Mouse (Mus musculus): Measurements from ENCODE around the gene Slit3. TPM values are rescaled to one million over a fixed set of nuclear protein-coding genes. Genes with fewer than 3 reads are reported as not detected.

Slit3 gene
- total RNA-seq, 2 experiments from 2014 or later, result 41.4 to 47.4 TPM

GRCm38 (mm10) chr11:35318433-35319020, 197.5 kb downstream of the Slit3 start:
- intact Hi-C loops (cut with DNase I), result no loop called here
- DNase-seq (ENCODE audit: extremely low spot score in 1 of 2, low spot score in 2 of 2), result no peak

DNA sequence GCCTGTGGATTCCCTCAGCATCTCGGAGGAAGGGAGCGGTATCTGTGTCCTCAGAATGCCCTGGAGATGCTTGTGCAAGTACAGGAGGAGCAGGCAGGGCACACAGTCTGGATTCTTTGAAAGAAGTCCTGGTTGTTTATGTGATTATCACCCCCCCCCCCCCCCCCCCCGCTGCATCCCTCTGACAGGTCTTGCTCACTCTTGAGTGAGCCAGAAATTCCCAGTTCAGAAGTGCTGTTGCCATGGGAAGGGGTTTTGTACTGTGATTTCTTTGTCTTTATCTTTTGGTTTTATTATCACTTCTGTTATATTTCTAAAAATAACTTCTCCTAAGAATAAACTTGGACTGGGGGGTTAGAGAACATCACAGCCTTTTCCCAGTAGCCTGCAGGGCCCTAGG, 199.5 kb downstream of the Slit3 start:
- intact Hi-C loops (cut with DNase I), result no loop called here

DNA sequence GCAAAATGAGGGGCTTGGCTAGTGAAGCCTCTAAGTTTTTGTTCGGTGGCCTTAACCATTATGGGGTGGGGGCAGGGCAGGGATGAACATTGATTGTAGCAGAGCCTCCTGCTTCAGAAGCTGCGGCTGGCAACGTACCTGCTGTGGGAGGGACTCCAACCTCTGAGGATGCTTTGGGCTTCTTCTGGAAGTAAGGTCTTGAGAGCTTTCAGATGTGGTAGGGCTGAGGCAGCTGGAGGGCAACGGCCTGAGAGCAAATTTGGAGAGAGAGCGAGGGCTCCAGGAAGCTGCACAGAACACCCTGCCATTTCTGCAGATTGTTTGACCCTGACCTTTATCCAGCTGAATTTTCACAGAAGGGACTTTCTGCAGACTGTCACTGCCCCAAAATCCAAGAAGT, 203.4 kb downstream of the Slit3 start:
- intact Hi-C loops (cut with DNase I), result no loop called here
- no peak for DNase-seq (ENCODE audit: extremely low spot score in 1 of 2, low spot score in 2 of 2)

More for the DNA sequence above, 199.5 kb downstream of the Slit3 start:
- no peak for DNase-seq (ENCODE audit: extremely low spot score in 1 of 2, low spot score in 2 of 2)

DNA sequence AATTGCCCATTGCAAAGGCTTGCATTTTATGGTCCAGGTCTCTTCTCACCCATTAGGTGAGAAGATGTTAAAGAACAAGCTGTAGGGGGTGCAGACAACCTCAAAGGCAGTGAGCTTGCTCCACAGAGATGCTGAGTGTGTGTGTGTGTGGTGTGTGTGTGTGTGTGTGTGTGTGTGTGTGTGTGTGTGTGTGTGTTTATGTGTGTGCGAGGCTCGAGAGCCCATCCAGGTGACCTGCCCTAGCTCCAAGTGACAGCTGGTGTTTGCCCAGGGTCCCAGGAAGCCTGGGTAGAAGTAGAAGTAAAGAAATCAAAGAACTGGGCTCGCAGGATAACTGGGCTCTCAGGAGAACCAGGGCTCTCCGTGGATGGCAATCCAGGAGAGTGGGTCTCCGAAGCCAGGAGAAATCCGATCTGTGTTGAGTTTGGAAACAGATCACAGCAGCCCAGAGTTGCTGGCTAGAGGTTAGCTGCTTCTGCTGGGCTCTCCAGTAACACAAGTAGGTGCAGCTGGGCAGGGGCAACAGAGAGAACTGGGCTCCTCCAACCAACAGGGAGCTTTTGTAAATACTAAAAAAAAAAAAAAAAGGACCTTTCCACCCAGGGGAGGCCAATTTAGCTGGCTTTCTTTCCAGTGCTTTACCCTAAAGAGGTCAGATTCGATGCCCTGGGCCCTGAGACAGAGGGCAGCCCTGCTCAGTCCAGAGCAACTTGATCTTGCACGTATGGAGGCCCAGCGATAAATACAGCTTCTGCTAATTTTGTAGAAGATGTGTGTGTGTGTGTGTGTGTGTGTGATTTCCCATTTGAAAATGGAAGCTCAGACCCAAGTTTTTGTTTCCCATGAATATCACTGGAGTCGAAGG, 204.3 kb downstream of the Slit3 start:
- intact Hi-C loops (cut with DNase I), result no loop called here
- no peak for DNase-seq (ENCODE audit: extremely low spot score in 1 of 2, low spot score in 2 of 2)

DNA sequence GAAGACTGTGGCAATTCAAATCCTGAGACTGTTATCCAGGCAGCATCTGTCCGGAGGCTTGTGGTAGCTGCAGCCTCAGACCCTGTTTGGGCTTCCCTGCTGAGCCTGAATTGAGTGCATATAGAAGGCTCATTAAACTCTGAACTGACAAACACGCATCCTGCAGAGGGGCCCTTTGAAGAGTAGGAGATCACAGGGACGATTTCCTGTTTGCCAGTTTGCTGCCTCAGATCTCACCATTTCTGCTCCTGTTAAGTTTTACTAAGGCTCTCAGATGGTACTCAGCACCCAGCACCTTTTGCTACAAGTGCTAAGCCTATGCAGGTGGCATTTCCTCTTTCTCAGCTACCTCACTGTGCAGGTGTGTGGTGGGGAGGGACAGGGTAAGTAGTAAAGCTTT, 205.3 kb downstream of the Slit3 start:
- DNase-seq (ENCODE audit: extremely low spot score in 1 of 2, low spot score in 2 of 2), result no peak
- intact Hi-C loops (cut with DNase I), result no loop called here

DNA sequence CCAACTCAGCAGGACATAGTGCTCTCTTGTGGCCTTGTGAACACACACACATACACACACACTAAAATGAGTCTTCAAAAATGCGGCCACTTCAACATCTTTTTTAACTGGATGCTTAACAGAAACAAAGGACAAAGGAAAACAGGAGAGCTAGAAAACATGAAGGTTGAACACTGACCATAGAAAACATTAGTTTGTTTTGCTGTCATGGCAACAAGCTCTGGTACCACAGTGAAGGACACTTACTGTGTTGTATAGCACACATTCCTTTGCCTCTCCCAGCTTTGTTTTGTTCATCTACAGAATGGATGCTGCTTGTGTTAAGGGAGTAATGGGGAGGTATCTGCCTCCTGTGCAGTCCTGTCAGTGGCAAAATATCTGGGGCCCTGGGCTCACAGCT, 206.9 kb downstream of the Slit3 start:
- intact Hi-C loops (cut with DNase I), result no loop called here
- DNase-seq (ENCODE audit: extremely low spot score in 1 of 2, low spot score in 2 of 2), result no peak

GRCm38 (mm10) chr11:35331476-35331875, 210.5 kb downstream of the Slit3 start:
- intact Hi-C loops (cut with DNase I), result no loop called here
- no peak for DNase-seq (ENCODE audit: extremely low spot score in 1 of 2, low spot score in 2 of 2)

- DNase-seq (ENCODE audit: extremely low spot score in 1 of 2, low spot score in 2 of 2), result no peak
- intact Hi-C loops (cut with DNase I), result no loop called here
Observed at GRCm38 (mm10) chr11:35336558-35336957, 215.5 kb downstream of the Slit3 start.

- intact Hi-C loops (cut with DNase I), result no loop called here
- peak in 1 of 2 experiments; percentile 45 for DNase-seq (ENCODE audit: extremely low spot score in 1 of 2, low spot score in 2 of 2)
Observed at GRCm38 (mm10) chr11:35337493-35337892, 216.5 kb downstream of the Slit3 start.

DNA sequence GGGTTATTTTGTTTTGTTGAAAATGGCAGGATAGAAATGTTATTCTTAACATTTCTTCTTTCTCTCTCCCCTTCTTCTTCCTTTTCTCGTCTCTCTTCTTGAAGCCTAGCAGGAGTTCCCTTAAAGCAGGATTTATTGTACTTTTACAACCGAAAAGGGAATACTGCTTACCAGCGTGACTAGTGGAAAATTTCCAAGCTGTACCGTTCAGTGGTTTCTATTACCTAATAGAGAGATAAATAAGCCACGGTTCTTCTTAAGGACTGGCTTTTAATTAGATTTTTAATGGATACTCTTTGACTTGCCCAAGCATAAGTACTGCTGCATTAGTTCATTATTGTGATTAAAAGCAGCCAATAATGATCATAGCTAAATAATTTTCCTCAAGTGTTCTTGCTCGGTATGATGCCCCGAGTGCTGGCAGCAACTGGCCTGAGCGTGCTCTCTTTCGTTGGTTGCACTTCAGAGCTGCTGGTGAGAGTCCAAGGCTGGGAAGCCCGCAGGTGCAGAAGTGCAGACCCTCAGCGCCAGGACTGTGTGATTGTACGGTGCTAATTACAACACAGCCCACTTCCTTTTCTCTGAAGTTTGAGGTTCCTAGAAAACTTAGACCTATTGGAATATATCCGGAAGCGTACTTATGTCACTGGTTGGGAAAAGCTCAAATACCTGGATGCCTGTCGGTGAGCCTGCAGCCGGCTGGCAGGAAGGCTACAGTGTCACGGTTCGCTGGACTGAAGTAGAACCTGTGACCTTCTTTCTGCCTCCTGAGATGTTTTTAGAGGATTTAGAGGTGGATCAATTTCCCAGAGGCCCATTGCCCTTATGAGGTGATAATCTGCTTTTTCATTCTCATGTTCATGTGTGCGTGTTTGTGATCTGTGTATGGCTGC, 217.1 kb downstream of the Slit3 start:
- intact Hi-C loops (cut with DNase I), result no loop called here
- no peak for DNase-seq (ENCODE audit: extremely low spot score in 1 of 2, low spot score in 2 of 2)

DNA sequence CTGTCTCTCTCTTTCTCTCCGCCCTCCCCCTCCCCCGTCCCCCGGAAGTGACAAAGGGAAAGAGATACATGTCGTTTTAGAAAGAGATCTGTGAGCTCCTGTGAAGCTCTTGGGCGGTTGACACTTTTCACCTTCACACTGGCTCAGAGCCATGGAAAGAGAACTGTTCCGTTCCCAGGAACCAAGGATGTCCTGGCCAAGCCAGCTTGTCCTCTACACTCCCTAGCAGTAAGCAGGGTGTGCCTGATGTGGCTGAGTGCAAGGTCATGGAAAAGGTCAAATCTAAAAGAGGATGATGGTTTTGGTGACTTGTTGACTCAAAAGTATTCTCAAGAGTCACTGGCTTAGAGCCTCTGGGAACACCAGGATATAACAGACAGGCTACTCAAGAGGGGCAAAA, 219.7 kb downstream of the Slit3 start:
- intact Hi-C loops (cut with DNase I), result no loop called here
- DNase-seq (ENCODE audit: extremely low spot score in 1 of 2, low spot score in 2 of 2), result no peak

GRCm38 (mm10) chr11:35342486-35342885, 221.5 kb downstream of the Slit3 start:
- DNase-seq (ENCODE audit: extremely low spot score in 1 of 2, low spot score in 2 of 2), result peak in 1 of 2 experiments; percentile 20
- intact Hi-C loops (cut with DNase I), result no loop called here

- intact Hi-C loops (cut with DNase I), result no loop called here
- no peak for DNase-seq (ENCODE audit: extremely low spot score in 1 of 2, low spot score in 2 of 2)
Observed at GRCm38 (mm10) chr11:35345696-35346480, 224.9 kb downstream of the Slit3 start.

- no peak for DNase-seq (ENCODE audit: extremely low spot score in 1 of 2, low spot score in 2 of 2)
- intact Hi-C loops (cut with DNase I), result no loop called here
Observed at GRCm38 (mm10) chr11:35348099-35348498, 227.1 kb downstream of the Slit3 start.

- no peak for DNase-seq (ENCODE audit: extremely low spot score in 1 of 2, low spot score in 2 of 2)
Observed at GRCm38 (mm10) chr11:35350968-35351367, 229.9 kb downstream of the Slit3 start.

GRCm38 (mm10) chr11:35351376-35351775, 230.4 kb downstream of the Slit3 start:
- no peak for DNase-seq (ENCODE audit: extremely low spot score in 1 of 2, low spot score in 2 of 2)
- intact Hi-C loops (cut with DNase I), result no loop called here

More at GRCm38 (mm10) chr11:35350968-35351367, 229.9 kb downstream of the Slit3 start:
- intact Hi-C loops (cut with DNase I), result no loop called here

DNA sequence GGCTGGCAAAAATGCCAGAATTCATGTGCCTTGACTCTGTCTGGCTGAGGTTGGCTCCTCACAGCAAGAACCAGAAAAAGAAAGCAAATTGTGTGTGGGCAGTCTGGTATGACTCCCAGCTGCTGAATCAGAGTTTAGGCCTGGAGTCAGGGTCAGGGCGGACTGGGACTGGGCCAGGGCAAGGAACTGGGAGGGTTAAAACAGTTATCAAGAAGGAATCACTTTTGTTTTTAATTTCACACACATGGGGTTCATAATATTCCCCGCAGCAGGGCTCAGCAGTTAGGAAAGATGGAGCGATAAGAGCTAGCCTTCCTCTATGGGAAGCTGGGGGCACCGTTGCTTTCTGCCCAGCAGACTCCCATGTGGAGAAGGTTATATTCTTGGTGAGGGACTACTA, 234.8 kb downstream of the Slit3 start:
- intact Hi-C loops (cut with DNase I), result no loop called here
- no peak for DNase-seq (ENCODE audit: extremely low spot score in 1 of 2, low spot score in 2 of 2)

DNA sequence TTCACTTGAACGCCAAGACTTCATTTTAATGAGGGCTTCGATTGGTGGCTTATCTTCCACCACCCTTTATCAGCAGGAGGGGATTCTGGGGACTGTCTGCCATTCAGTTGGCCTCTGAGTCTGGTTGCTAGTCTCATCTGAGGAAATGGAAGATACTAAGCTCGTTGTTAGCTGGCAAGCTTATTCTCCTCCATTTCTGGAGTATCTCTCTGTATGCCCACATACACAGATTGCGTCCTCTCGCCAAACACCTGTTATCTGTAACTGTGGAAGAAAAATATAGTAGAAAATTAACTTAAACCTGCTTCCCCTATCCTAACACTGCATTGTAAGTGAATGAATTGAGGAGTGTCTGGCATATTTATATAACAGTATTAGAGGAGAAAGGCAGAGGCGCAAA, 240.0 kb downstream of the Slit3 start:
- DNase-seq (ENCODE audit: extremely low spot score in 1 of 2, low spot score in 2 of 2), result no peak

DNA sequence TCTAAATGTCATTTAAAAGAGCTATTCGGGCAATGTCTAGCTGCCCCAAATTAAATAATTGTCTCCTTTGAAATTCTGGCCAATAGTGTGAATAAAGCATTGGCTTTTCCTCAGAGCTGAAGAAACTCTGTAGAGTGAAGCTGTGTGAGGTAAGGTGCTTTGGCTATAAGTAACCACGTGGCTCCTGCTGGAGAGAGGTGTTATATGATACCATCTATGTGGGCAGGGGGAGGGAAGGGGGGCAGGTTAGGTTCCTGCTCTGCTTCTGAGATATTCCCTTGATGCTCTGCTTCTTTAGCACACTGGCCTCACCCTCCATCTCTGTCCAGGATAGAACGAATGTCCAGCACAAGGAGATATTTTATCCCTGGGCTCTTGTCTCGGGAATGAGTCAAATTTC, 242.0 kb downstream of the Slit3 start:
- intact Hi-C loops (cut with DNase I), result no loop called here
- no peak for DNase-seq (ENCODE audit: extremely low spot score in 1 of 2, low spot score in 2 of 2)

More for the DNA sequence above, 240.0 kb downstream of the Slit3 start:
- intact Hi-C loops (cut with DNase I), result no loop called here

Data from left cerebral cortex, postnatal 10 days (tissue).